Mouse (Mus musculus) heart, embryonic 15.5 days (tissue): ENCODE data around the gene Smo. TPM values are rescaled to one million over a fixed set of nuclear protein-coding genes. Genes with fewer than 3 reads are reported as not detected.
"Not testable (repeated sequence)": the region's sequence is repeated elsewhere in the genome, so short reads cannot be mapped to it uniquely, and the experiment has no call there.

ENCODE experiments used
- ATAC-seq: fragments of 200-750 bp; cut with Nextera tagmentation; replicated peaks from 2 replicates; pipeline ENCODE4 v1.8.0; 2017; ENCODE audit warnings: low read depth, moderate TSS enrichment; ENCODE audit not compliant: insufficient number of reproducible peaks, insufficient read depth, low FRiP score
- H3K27ac ChIP-seq: fragments of 300-500 bp; sonication (generic); 2 replicates; pipeline ENCODE4 v1.5.1; 2015; ENCODE audit warnings: mild to moderate bottlenecking, inconsistent platforms
- H3K27me3 ChIP-seq: fragments of 300-500 bp; sonication (generic); 2 replicates; pipeline ENCODE4 v1.6.1; 2015; ENCODE audit warnings: inconsistent platforms
- H3K36me3 ChIP-seq: fragments of 300-500 bp; sonication (generic); 2 replicates; pipeline ENCODE4 v1.6.1; 2015; ENCODE audit warnings: mild to moderate bottlenecking, inconsistent platforms
- H3K4me1 ChIP-seq: fragments of 300-500 bp; sonication (generic); replicated peaks from 2 replicates; pipeline ENCODE4 v1.6.1; 2015; ENCODE audit warnings: inconsistent platforms
- H3K4me2 ChIP-seq: fragments of 300-500 bp; sonication (generic); 2 replicates; pipeline ENCODE4 v1.6.1; 2015; ENCODE audit warnings: inconsistent platforms, mild to moderate bottlenecking, moderate library complexity
- H3K4me3 ChIP-seq: fragments of 300-500 bp; sonication (generic); 2 replicates; pipeline ENCODE4 v1.5.1; 2015; ENCODE audit warnings: mild to moderate bottlenecking, inconsistent platforms
- H3K9ac ChIP-seq: fragments of 300-500 bp; sonication (generic); 2 replicates; pipeline ENCODE4 v1.6.1; 2015; ENCODE audit warnings: mild to moderate bottlenecking, inconsistent platforms
- H3K9me3 ChIP-seq: fragments of 300-500 bp; sonication (generic); replicated peaks from 2 replicates; pipeline ENCODE4 v1.6.1; 2016; ENCODE audit warnings: inconsistent platforms
- WGBS: fragments of 180-500 bp; shearing (Covaris S2); methylation state at CpG from one replicate; pipeline ENCODE4 v1.1.7; 2015; ENCODE audit warnings: mixed read lengths; 5-methylcytosine and 5-hydroxymethylcytosine counted together
- polyA plus RNA-seq: library from polyadenylated mRNA; unstranded; fragments of >200 nt; fragmentation: Nextera tagmentation; extraction: Ambion mirVana; gene quantifications from 2 replicates; pipeline ENCODE4 v1.2.1, GENCODE M21; 2015

Smo gene
- polyA plus RNA-seq, 1 experiment from 2014 or later, result 14.2 TPM

GRCm38 (mm10) chr6:29760397-29760796 is 25.1 kb downstream of the Smo start:
- not testable (repeated sequence) for H3K9me3 ChIP-seq, H3K4me3 ChIP-seq, ATAC-seq, H3K4me2 ChIP-seq, H3K27ac ChIP-seq, H3K9ac ChIP-seq, H3K4me1 ChIP-seq, H3K27me3 ChIP-seq
- H3K36me3 ChIP-seq, result peaks cover 23% of the 10 kb centered on the region; the same call in 1 of the 2 replicates
- WGBS, result 94% methylated on average over 2 of the region's 2 CpGs

- Histone ChIP-seq H3K4me3 (no peak overlapping the region), H3K9me3 (no peaks in the 10 kb centered on the region), H3K27ac (no peak overlapping the region), H3K4me1 (no peaks in the 10 kb centered on the region), H3K27me3 (no peaks in the 10 kb centered on the region), H3K9ac (no peak overlapping the region), H3K36me3 (peaks cover 19% of the 10 kb centered on the region; the same call in 1 of the 2 replicates), H3K4me2 (no peak overlapping the region)
- 90% methylated on average over 4 of the region's 4 CpGs for WGBS
- ATAC-seq, result no peak
Measured at GRCm38 (mm10) chr6:29761282-29761681, 26.0 kb downstream of the Smo start.

- no peak overlapping the region for H3K4me2 ChIP-seq
- H3K9ac ChIP-seq, result no peak overlapping the region
- no peaks in the 10 kb centered on the region for H3K27me3 ChIP-seq
- H3K27ac ChIP-seq, result no peak overlapping the region
- no peak overlapping the region for H3K4me3 ChIP-seq
- ATAC-seq, result no peak
- peaks cover 3% of the 10 kb centered on the region; the same call in 1 of the 2 replicates for H3K4me1 ChIP-seq
- 67% methylated on average over 4 of the region's 4 CpGs for WGBS
- H3K9me3 ChIP-seq, result no peaks in the 10 kb centered on the region
- peaks cover 19% of the 10 kb centered on the region; the same call in 1 of the 2 replicates for H3K36me3 ChIP-seq
Measured at GRCm38 (mm10) chr6:29762524-29762923, 27.2 kb downstream of the Smo start.

DNA sequence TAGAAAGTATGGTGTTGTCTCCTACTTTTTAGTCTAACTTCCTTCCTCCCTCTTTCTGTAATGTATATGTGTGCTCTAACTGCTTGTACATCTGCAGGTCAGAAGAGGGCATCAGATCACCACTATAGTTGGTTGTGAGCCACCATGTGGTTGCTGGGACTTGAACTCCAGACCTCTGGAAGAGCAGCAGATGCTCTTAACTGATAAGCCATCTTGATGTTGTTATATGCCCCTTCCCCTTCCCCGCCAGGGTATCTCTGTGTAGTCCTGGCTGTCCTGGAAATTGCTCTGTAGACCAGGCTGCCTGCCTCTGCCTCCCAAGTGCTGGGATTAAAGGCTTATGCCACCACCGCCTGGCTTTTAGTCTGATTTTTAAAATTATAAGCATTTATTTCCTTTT is 31.6 kb downstream of the Smo start:
- WGBS, result 88% methylated on average over 2 of the region's 2 CpGs
- no peaks in the 10 kb centered on the region for H3K36me3 ChIP-seq
- H3K27ac ChIP-seq, result no peak overlapping the region
- H3K4me2 ChIP-seq, result no peak overlapping the region
- no peak overlapping the region for H3K4me3 ChIP-seq
- ATAC-seq, result no peak
- no peaks in the 10 kb centered on the region for H3K27me3 ChIP-seq
- no peaks in the 10 kb centered on the region for H3K9me3 ChIP-seq
- peaks cover 10% of the 10 kb centered on the region for H3K4me1 ChIP-seq
- H3K9ac ChIP-seq, result no peak overlapping the region

DNA sequence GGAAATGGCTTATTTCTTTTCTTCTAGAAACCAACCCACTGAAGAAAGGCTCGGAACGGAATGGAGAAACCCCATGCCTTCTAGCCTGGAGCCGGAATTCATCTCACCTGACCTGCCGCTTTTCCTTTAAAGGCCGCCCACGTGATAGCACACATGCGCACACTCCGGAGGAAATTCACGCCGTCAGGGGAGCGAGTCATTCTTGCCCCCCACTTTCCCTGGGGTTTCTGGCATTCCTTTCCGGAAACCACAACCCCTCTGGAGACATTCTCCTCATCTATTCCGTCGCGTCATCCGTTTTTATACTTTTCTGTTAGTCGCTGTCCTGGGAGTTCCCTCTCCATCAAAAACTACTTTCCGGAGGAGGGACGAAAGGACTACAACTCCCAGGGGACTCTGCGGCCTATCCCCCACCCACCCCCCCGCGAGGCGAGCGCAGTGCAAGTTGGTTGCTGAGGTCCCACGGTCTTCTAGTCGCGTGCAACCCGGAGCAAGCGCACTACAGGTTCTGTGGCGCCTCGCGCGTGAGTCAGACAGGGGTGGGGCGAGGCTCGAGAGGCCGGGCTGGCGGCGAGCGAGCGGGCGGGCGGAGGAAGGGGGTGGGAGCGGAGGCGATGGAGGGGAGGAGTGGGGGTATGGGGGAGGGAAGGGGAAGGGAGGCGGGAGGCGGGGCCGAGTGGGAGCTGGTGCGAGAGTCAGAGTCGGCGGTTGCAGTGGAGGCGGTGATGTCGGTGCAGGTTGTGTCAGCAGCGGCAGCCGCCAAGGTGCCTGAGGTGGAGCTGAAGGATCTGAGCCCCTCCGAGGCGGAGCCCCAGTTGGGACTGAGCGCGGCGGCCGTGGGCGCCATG is 32.7 kb downstream of the Smo start, which contains the start of gene Ahcyl2:
Ahcyl2 (plus strand) TSS at position 199 of the 848 bp plus-strand sequence.
- H3K4me3 ChIP-seq, result peak within 1 kb of the TSS; percentile 97
- peak within 1 kb of the TSS; percentile 87 for H3K9ac ChIP-seq
- H3K4me2 ChIP-seq, result peak within 1 kb of the TSS; percentile 81
- H3K9me3 ChIP-seq, result no peaks in the 10 kb centered on the region
- peak within 1 kb of the TSS; percentile 92 for H3K27ac ChIP-seq
- peak; percentile 98 for ATAC-seq
- H3K4me1 ChIP-seq, result peaks cover 10% of the 10 kb centered on the region
- H3K36me3 ChIP-seq, result no peaks in the 10 kb centered on the region
- under 1% methylated on average over 49 of the region's 61 CpGs for whole genome bisulfite sequencing
- no peaks in the 10 kb centered on the region for H3K27me3 ChIP-seq

DNA sequence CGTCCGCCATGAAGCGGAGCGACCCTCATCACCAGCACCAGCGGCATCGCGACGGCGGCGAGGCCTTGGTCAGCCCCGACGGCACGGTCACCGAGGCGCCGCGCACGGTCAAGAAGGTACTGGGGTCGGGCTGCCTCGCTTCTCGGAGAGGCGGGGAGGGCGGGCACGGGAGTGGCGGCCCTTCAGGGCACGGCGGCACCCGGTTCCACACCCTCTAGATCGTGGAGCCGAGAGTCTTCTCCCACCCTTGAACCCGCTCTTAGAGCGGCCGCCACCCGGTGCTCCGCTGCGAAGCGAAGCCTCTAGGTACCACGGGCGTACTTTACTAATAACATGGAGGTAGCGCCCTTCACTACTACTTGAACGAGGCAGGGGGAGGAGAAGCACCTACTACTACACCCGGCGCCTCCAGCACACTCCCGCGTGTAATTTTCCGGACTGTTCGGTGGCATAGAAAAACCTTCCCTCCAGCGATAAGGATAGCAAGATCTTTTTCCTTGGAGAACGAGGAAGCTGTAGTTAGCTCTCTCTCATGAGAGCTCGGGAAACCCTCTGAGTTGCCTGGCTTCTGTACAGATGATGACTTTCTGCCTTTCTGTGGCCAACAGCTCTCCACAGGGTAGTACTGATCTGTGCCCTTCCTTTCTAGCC is 33.6 kb downstream of the Smo start:
- WGBS, result under 1% methylated on average over 50 of the region's 50 CpGs
- H3K4me2 ChIP-seq, result peak overlapping the region; percentile 81
- ATAC-seq, result peak; percentile 36

DNA sequence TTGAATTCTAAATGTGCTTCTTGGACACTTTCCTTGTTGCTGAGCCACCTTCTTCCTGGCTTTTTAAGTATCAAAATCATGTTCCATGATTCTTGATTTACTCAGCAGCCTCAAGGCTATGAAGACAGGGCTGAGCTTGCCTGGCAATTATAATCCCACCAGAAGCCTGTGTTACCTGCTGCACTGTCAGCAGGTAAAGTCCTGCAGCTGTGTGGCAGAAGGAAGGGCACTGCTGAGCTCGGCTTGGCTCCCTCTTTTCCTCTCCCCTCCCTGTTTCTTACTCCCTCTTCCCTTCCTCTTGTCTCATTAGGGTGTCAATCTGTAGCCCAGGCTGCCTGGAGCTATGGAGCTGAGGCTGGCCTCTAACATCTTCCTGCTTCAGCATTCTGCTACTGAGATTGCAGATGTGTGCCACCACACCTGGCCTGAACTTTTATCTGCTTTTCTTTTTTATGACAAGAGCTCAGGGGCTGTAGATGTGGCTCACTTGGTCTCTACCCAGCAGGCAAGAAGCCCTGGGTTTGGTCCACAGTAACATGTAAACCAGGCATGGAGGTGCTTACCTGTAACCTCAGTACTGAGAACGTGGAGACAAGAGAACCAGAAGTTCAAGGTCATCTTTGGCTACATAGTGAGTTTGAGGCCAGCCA is 35.5 kb downstream of the Smo start:
- WGBS, result 72% methylated on average over 2 of the region's 2 CpGs
- H3K4me2 ChIP-seq, result no peak overlapping the region
- H3K27me3 ChIP-seq, result no peaks in the 10 kb centered on the region
- no peaks in the 10 kb centered on the region for H3K9me3 ChIP-seq
- no peak overlapping the region for H3K4me3 ChIP-seq
- no peak overlapping the region for H3K9ac ChIP-seq
- no peak overlapping the region for H3K27ac ChIP-seq
- peaks cover 10% of the 10 kb centered on the region for H3K4me1 ChIP-seq
- ATAC-seq, result no peak
- no peaks in the 10 kb centered on the region for H3K36me3 ChIP-seq

More for the DNA sequence above, 33.6 kb downstream of the Smo start:
- peaks cover 10% of the 10 kb centered on the region for H3K4me1 ChIP-seq
- H3K36me3 ChIP-seq, result no peaks in the 10 kb centered on the region
- H3K4me3 ChIP-seq, result peak overlapping the region; percentile 97
- no peaks in the 10 kb centered on the region for H3K27me3 ChIP-seq
- no peaks in the 10 kb centered on the region for H3K9me3 ChIP-seq
- peak overlapping the region; percentile 92 for H3K27ac ChIP-seq
- H3K9ac ChIP-seq, result peak overlapping the region; percentile 87

- no peak for ATAC-seq
- no peak overlapping the region for H3K4me3 ChIP-seq
- H3K9me3 ChIP-seq, result no peaks in the 10 kb centered on the region
- H3K27ac ChIP-seq, result no peak overlapping the region
- no peak overlapping the region for H3K4me2 ChIP-seq
- 91% methylated on average over 3 of the region's 3 CpGs for WGBS
- H3K36me3 ChIP-seq, result no peaks in the 10 kb centered on the region
- H3K9ac ChIP-seq, result no peak overlapping the region
- H3K4me1 ChIP-seq, result peaks cover 10% of the 10 kb centered on the region
- H3K27me3 ChIP-seq, result no peaks in the 10 kb centered on the region
Measured at GRCm38 (mm10) chr6:29772236-29772635, 36.9 kb downstream of the Smo start.

- no peak for ATAC-seq
- WGBS, result 86% methylated on average over 1 of the region's 1 CpGs
- no peak overlapping the region for H3K4me3 ChIP-seq
- H3K27ac ChIP-seq, result no peak overlapping the region
- H3K27me3 ChIP-seq, result no peaks in the 10 kb centered on the region
- no peaks in the 10 kb centered on the region for H3K9me3 ChIP-seq
- H3K4me2 ChIP-seq, result no peak overlapping the region
- H3K9ac ChIP-seq, result no peak overlapping the region
- no peaks in the 10 kb centered on the region for H3K36me3 ChIP-seq
- H3K4me1 ChIP-seq, result peaks cover 7% of the 10 kb centered on the region; the same call in 1 of the 2 replicates
Measured at GRCm38 (mm10) chr6:29774161-29774560, 38.9 kb downstream of the Smo start.

GRCm38 (mm10) chr6:29775609-29776008 is 40.3 kb downstream of the Smo start:
- Histone ChIP-seq H3K4me3 (no peak overlapping the region), H3K9ac (no peak overlapping the region), H3K36me3 (no peaks in the 10 kb centered on the region), H3K27me3 (no peaks in the 10 kb centered on the region), H3K27ac (no peak overlapping the region), H3K4me1 (no peaks in the 10 kb centered on the region), H3K9me3 (no peaks in the 10 kb centered on the region), H3K4me2 (no peak overlapping the region)
- 85% methylated on average over 1 of the region's 1 CpGs for WGBS
- ATAC-seq, result no peak

DNA sequence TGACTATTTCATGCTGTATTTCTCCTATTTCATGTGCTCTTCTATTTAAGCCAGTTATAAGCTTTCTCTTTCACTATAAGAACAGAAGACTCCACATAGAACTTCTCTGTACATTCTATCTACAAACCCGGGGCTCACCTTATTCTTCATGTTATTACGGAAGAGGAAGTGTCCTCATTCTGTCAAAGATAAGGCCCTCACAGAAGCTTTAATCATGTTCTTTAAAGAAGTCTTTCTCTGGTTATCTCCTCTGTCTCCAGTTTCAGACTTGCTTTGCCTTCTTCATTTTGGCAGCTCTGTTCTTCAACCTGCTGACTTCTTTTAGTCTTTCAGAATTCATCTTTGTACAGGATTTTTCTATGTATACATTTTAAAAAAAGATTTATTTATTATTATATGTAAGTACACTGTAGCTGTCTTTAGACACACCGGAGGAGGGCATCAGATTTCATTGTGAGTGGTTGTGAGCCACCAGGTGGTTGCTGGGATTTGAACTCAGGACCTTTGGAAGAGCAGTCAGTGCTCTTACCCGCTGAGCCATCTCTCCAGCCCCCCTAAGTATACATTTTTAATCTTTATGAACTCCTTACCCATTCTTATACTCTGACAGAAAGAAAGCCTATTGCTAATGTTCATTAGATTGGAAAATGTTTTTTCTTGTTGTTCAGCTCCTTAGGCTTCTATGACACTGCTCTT is 41.4 kb downstream of the Smo start:
- Histone ChIP-seq H3K9ac (no peak overlapping the region), H3K9me3 (no peaks in the 10 kb centered on the region), H3K4me2 (no peak overlapping the region), H3K36me3 (no peaks in the 10 kb centered on the region), H3K27ac (no peak overlapping the region), H3K4me3 (no peak overlapping the region), H3K27me3 (no peaks in the 10 kb centered on the region), H3K4me1 (no peaks in the 10 kb centered on the region)
- 64% methylated on average over 4 of the region's 4 CpGs for WGBS
- no peak for ATAC-seq
